Mouse (Mus musculus) G1E-ER4 (cell line): ENCODE results near the gene Tub. TPM values are rescaled to one million over a fixed set of nuclear protein-coding genes. Genes with fewer than 3 reads are reported as not detected.

Experiments used
- GATA1 ChIP-seq: IDR thresholded peaks from one replicate; pipeline ENCODE4 v1.8.0; 2012; ENCODE audit warnings: low read length, inconsistent platforms
- polyA plus RNA-seq: library from polyadenylated mRNA; stranded (reverse); fragments of >175 nt; gene quantifications from 2 replicates; pipeline ENCODE4 v1.2.3, GENCODE M21; 2012

Gene Tub
- polyA plus RNA-seq = not detected in 2 replicates

DNA sequence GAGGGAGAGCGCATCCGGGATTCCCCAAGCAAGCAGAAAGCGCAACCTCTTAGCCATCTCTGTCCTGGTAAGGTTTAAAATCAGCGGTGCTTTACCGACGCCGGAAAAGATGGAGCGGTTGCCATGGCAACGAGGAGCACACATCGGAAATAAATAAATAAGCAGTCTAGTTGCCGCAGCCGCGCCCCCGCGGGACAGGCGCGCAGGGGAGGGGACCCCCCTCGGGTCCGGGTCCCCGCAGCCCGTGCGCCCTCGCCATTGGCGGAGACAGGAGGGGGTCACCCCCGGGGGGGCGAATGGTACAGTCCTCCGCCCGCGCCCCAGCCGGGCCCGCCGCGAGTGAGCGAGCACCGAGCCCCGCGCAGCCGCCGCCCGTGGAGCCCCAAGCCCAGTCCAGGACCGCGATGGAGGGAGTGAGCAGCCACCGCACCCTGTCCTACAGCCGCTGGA is at the start of gene Tub:
Gene Tub, plus strand, starts transcription at position 27 of the 450 bp plus-strand sequence.
- TF ChIP-seq GATA1 = no peak

DNA sequence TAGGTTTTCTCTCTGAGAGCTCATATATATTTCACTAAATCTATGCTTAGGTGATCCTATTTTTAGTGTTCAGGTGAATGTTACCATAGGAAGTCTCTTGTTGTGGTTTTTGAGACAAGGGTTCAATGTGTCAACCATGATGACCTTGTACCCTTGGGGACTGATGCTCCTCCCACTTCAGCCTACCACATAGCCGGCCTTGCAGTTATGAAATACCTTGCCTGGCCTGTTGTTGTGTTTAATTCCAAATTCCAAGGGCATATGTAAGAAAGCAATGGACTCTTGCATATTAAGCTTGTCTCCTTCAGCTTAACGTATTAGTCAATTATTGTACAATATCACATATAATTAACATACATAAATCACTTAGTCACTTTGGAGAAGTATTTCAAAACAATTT is 46.2 kb upstream of the Tub start:
- no peak for TF ChIP-seq GATA1

DNA sequence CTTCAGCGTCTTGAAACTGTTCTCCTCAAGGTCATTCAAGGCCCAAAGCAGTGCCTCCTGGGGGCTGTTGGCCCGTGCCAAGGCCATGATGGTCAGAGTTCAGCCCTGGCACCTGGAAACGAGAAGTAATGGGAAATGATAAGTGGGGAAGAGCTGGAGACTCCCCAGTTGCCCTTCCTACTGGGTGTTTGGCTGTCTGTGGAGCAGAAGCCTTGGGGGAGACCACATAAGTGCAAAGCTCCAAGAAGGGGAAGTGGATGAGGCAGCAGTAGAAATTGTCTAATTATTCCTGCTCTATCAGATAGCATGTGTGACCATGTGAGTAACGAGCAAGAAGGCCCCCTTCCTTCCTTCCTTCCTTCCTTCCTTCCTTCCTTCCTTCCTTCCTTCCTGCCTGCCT is 23.1 kb upstream of the Tub start:
- TF ChIP-seq GATA1 = no peak

DNA sequence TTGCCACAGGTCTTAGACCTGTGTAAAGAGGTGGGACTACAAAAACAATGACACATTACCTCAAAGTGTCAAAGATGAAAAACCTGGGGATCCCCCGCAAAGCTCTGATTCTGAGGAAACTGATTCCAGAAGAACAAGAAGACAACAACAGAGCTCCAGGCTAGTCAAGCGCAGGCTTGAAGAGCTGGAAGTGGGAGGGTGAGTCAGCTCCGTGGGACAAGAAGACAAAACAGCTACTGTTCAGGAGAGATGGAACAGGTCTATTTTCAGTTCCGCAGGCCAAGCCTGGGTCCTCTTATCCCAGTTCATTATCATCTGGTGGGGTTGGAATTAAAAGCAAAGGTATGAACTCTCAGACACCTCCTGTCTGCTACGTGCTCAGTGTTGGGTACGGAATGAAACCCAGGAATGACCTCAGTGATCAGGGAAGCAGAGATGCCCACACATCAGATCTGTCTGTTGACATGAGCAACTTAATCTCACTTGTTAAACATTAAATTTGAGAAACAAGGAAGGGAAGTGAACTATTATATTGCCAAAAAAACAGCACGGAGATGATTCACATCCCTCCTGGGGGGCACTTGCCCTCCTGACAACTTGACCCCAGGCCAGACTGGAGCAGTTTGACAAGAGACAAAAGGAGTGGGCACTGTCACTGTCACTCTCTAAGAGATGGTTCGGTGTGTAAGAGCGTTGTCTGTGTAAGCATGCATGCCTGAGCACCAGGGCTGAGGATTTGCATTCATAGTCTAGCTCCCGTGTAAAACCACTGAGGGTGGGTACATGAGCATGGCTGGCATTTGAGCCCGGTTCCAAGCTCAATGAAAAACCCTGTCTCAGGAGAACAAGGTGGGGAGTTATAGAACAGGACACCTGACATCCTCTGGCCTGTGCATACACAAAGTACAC is 21.6 kb upstream of the Tub start:
- no peak for TF ChIP-seq GATA1

DNA sequence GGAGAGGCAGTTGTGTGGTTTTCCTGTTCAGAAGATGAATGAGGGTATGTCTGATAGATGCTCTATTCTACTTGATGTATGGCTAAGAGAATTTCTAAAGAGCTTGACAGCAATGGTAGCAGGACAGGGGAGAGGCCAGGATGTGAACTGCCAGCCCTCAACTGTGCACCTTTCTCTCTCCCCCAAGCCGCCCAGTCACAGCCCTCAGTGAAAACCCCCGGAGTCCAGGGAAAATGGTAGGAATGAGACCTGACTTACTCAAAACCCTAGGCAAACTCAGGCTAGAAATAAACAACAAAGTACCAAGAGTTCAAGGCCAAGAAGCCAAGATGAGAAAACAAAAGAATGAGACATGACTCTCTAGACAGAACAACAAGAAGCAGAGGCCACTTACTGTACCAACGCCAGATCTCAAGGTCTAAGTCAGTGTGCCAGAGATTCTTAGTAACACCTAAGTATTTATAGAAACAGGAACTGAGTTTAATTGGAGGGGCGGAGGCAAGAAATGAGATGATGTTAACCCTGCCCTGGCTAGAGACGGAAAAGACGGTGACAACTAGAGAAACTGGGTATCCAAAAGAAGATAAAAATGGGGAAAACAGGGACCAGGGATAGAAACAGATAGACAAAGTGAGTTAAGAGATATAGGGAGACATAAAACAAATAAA is 20.3 kb upstream of the Tub start, which contains the start of gene Nlrp10:
Gene Nlrp10, minus strand, starts transcription at position 453 of the 668 bp plus-strand sequence.
- TF ChIP-seq GATA1 = no peak

DNA sequence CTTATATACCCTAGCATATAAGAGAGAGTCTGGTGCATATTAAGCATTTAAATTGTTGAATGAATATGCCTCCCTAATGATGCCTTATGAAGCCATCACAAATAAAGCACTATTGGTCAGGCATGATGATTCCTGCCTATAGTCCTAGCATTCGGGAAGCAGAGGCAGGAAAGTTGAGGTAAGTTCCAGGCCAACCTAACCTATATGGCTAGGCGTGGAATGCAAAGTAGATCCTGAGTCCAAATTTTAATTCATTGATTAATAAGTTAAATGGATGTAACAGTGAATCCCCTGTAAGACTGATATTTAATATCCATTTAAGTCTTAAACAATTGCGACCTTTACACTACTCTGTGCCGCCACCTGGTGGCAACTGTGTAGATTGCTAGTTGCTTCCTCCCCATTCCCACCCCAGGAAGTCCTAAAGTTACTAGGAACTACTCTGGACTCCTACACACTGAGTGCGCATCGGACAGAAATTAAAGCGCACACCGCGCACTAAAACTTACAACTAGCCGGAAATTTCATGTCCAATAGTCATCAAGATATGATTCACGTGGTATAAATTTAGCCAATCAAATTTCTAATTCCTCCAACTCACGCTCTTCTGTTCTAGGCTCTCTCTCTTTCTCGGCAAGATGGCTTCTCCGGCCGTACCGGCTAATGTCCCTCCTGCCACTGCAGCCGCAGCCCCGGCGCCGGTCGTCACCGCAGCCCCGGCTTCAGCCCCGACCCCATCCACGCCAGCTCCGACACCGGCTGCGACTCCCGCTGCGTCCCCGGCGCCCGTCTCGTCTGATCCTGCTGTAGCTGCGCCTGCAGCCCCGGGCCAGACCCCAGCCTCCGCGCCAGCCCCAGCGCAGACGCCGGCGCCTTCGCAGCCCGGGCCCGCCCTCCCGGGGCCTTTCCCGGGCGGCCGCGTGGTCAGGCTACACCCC is 16.1 kb upstream of the Tub start, which contains the start of gene Eif3f:
Gene Eif3f, plus strand, starts transcription at position 624 of the 938 bp plus-strand sequence.
- TF ChIP-seq GATA1 = no peak

DNA sequence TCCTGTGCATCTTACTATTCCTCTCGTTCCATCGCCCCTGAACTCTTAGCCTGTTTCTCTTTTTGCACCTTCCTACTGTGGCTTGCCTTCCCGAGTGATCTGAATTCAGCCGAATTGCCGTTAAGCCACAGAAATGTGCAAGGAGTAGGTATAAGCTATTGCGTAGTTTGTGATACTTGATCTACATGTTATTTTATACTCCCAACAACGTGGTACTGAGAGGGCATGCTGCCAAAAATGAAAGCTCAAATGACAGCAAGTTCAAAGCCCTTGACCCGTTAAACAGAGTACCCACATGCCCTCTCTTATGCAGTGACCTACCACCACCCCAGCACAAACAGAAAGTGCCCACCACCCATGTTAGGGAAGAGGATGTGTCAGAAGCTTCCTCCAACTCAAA is 15.3 kb upstream of the Tub start:
- no peak for TF ChIP-seq GATA1

DNA sequence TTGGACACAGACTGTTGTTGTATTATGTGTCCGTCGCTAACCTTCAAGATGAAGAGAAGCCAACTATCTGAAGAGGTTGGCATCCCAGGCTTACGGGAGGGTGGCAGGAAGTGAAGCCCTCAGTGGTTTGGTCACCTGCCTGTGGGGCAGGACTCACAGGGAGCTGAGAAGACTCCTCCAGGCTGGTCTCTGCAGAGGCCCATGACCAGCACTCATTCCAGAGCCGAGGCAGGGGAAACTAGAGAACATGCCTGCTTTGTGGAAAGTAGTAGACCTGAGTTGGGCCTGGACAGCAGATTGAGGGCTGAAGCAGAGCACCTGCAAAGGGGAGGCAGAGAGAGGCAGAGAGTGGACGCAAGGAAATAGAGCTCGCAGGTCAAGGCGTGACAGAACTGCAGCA is 14.7 kb upstream of the Tub start:
- TF ChIP-seq GATA1 = no peak

DNA sequence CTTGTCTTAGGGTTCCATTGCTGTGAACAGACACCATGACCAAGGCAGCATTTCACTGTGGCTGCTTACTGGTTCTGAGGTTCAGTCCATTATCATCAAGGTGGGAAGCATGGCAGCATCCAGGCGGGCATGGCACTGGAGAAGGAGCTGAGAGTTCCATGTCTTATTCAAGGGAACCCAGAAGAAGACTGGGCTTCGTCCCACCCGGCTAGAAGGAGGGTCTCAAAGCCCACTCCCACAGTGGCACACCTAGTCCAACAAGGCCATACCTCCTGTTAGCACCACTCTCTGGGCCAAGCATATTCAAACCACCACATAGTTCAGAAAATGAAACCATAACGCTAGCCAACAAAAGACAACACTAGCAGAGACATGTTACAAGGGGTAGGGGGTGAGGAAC is 13.5 kb upstream of the Tub start:
- no peak for TF ChIP-seq GATA1

DNA sequence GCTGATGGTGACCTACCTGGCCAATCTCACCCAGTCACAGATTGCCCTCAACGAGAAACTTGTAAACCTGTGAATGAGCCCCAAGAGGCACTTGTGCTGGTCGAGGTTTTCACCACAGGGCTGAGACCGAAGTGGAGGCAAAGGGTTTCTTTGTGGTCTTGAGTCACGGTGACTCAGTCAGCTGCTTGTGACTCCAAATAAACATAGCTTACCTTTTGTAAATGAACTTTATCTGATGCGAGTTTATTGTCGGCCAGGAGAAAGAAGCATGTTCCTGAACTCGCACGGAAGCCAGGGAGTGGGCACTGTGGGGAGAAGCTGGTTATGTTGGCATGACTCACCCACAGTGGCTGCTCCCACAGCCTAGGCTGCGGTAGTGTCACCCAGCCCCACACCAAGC is 8.7 kb upstream of the Tub start:
- TF ChIP-seq GATA1 = no peak

DNA sequence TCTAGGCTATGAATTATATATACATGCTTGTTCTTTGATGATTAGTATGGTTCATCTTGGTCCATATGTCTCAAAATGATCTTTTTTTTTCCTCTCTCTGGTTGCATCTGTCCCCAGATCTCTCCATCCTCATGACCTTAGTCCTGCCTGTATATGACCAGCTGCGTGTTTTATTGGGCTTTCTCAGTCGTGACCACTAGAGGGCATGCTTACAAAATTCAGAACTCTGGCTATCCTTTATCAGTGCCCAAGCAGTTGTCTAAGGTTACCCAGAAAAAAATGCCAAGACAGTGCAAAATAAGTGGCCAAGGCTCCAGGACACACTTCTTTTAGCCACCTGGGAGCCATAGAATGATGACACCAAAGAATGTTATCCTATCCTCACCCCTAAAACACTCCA is 6.1 kb upstream of the Tub start:
- no peak for TF ChIP-seq GATA1

DNA sequence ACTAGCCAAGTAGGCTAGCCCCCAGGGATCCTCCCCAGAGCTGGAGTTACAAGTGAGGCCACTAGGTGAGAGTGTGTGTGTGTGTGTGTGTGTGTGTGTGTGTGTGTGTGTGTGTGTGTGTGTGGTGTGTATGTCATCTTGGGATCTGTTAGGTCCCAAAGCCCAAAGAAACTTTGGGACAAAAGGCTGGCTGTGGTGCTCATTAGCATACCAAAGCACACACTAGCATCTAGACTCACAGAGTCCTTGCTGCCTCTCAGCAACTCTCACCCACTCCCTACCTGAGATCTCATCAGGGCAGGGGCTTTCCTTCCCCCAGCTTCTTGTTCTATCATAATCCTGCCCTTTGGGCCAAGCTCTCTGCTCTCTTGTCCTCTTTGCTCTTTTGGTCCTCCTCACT is 1.5 kb upstream of the Tub start:
- TF ChIP-seq GATA1 = no peak

DNA sequence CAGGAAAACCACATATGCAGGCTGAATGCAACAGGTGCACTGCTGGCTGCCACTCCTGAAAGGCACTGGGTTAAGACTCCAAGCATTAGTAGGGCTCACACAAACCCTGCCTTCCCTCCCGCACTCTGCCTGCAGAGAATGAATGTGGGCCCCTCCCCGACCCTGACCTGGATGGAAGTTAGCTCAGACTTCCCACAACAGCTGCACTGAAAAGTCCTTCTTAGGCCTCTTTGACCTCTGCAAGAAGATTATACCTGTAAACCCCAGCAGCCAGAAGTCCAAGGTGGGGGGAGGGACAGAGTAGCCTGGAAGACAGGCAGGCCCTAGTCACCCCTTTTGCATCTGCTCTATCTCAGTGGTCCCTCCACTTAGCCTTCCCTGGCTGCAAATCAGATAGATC is 837 bp upstream of the Tub start:
- TF ChIP-seq GATA1 = no peak

DNA sequence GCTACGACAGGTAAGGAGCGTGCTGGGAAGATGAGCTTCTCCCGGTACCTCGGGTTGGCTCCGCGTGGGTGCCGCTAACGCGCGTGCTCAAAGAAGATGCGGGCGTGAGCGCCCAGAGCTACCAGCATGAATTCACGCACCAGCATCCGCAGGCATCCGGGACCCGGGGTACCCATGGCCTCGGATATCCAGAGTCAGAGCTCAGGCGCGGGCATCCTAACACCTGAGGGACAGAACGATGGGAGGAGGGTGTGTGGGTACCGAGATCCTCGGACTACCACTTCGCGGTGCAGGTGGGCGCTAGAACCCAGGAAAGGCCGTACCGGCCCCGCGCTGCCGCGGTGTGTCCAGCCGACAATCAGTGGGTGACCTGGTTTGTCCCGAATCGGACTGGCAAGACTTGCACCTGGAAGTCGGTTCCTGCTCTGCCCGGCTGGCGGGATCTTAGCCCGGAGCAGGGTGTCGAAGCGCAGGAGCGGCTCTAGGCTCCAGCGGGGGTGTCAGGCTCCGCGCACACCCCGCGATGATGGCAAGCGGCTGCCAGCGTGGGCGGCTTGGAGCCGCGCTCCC is 709 bp downstream of the Tub start:
- TF ChIP-seq GATA1 = no peak

DNA sequence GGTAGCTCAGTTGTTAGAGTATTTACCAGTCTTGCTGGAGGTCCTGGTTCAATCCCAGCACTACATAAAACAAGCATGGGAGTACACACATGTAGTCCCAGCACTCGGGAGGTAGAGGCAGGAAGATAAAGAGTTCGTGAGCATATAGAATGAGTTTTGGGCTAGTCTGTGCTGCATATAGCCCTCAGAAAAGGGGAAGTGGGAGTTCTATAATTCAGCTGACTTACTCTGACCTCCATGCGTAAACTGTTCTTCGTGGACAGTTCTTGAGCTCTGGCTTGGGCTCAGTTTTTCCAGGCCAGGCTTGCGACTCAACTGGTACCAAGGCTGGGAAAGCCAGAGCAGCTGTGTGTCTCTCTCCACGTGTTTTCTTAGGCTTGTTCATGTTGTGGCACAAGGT is 2.7 kb downstream of the Tub start:
- no peak for TF ChIP-seq GATA1
